Mouse (Mus musculus): ENCODE measurements at regions not wholly inside any gene's neighbourhood (a gene's known extent, or its start where the extent isn't known, plus 50 kb on each side); places are given as distances from the start of the nearest gene placed in this dataset.

- peak; percentile 18 to 48 for DNase-seq
These were observed 56.5 kb downstream of the Tmsb4x start for GRCm38 (mm10) chrX:167152611-167153010.

DNA sequence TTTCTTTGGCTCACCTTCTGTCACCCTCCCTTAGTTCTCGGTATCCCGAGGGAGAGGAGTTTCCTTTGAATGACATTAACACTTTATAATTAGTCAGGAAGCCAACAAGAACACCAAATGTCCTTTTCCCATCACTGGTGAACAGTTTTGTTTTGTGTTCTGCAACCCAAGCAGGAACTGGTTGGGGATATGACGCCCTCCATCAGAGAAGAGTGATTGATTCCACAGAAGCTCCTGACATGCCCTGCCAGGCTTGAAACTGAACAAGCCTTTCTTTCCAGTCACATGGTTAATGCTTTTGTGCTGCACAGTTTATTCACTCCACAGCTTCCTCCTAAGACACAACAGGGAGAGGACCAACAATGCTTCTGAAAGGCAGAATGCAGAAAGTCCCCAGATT, 57.8 kb downstream of the Tmsb4x start:
- no peak for DNase-seq

DNA sequence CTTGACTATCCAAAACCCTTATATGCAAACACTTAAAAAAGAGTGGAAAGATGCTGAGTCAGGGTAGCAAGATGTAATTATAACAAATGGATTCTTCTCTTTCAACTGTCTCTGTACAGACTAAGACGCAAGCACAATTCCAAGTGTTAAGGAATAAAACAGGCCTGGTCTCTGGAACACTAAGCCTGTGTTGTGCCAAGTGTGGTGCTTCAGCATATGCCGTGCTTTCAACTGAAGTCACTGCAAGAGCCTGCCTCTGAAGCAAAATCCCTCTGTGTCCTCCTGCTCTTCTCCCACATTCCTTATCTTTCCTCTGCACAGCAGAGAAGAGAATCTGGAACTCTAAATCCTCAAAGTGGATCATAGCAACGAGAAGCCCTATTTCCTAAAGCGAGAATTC, 59.7 kb downstream of the Tmsb4x start:
- no peak for DNase-seq

DNA sequence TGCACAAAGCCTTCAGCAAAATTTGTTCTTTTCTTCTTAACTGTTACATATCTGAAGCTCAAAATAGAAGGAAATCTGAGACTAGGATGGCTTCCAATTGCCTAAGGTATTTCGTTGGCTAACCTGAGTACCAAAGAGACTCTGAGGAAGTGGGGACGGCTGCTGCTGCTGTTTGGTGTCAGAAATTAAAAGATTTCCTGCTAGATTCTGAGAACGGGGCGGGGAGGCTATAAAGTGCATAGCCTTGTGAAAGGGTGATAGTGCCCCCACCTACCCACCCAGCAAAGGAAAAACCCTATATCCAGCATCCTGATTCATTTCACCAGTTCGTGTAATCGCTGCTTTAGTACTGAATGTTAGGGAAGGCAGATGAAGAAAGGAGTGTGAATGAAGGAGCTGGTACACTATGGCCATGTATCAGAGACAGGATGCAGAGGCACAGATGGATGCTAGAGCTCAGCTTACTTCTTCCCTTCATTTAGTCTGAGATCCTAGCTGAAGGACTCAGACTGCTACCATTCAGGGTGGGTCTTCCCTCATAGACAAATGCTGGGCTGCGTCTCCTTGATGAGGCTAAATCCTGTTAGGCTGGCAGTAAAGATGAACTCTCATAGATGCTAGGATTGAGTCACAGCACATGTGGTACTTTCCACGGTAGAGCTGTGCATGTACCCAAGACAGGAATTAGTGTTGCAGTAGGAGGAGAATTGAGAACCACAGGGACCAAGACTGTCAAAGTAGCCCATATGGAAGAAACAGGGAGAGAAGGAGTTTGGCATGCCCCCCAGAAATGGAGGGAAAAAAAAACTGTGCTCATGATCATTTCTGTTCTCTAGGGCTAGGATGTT, 62.4 kb downstream of the Tmsb4x start:
- DNase-seq = no peak

GRCm38 (mm10) chrX:167145508-167146182, 63.5 kb downstream of the Tmsb4x start:
- DNase-seq = no peak

DNA sequence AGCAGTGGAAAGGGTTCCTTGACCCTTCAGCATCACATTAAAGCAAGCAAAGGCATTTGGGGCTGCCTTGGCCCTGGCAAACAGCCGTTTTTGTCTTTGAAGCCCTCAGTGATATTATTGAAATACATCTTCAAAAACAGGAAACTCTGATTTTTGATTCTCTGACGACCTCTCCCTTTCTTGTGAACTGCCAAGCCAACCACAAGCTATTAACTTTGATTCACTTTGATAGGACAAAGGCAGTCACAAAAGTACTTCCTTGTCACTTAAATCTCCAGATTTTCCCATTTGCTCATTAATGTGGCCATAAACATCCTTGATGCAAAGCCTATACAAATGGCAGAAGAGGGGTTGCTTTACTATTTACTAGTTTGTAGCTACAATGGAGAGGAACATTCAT, 70.0 kb downstream of the Tmsb4x start:
- DNase-seq = no peak

DNA sequence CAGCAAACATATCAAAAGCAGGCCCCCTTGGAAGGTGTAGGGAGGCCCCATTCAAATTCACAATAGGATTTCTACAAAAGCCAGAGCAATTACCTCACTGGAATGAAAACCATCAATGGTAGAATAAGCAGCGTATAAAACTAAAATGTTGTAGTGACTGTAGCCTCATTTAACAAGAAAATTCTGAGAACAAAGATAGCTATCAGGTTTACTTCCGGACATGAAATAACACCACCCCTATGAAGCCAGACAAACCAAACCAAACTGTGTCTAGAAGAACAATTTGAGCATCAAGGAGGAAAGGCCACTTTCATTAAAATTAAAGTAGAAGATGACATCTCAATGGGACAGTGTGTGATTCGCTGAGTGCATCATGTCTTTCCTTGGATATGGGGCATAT, 74.9 kb downstream of the Tmsb4x start:
- DNase-seq = no peak

- DNase-seq = peak; percentile 9 to 14
These were observed 76.1 kb downstream of the Tmsb4x start for GRCm38 (mm10) chrX:167132989-167133395.

GRCm38 (mm10) chrX:167131317-167131716, 77.8 kb downstream of the Tmsb4x start:
- DNase-seq = no peak

GRCm38 (mm10) chrX:167130601-167131000, 78.5 kb downstream of the Tmsb4x start:
- DNase-seq = no peak

DNA sequence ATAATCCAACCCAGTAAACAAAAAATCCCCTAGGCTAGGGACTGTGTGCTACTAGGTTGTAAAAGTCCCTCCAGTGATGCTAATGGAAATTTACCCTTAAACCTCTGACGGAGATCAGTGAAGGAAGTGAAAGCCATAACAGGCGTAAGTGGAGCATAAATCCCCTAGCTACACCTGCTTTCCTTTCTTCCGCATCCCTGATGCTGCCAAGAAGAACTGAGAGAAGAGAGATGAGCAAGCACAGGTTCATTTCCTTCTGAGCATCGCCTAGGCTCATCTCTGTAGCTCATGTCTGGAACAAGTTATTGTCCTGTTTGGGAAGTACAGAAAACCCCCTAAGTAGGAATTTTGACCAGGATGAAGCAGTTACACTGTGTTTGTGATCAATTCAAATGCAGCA, 89.8 kb downstream of the Tmsb4x start:
- DNase-seq = no peak

GRCm38 (mm10) chrX:167115096-167115495, 94.0 kb downstream of the Tmsb4x start:
- DNase-seq = no peak

GRCm38 (mm10) chrX:167111059-167111871, 97.8 kb downstream of the Tmsb4x start:
- DNase-seq = no peak

DNA sequence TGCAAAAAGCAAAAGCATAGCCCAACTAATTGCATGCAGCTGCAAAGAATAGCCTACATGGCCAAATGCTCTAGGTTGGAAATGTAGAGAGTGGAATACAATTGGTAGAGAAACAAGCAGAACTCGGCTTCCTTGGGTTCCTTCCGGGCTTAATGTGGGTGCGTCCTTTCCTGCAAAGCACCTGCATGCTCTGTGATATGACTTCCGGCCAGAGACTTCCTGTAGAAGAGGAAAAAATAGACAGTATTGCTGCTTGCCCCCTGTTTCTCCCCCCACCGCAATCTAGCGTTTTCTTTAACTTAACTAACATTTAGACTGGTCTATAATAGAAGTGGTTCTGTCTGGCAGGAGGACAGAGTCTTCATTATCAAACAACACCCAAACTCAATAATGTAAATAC, 100.8 kb downstream of the Tmsb4x start:
- no peak for DNase-seq

DNA sequence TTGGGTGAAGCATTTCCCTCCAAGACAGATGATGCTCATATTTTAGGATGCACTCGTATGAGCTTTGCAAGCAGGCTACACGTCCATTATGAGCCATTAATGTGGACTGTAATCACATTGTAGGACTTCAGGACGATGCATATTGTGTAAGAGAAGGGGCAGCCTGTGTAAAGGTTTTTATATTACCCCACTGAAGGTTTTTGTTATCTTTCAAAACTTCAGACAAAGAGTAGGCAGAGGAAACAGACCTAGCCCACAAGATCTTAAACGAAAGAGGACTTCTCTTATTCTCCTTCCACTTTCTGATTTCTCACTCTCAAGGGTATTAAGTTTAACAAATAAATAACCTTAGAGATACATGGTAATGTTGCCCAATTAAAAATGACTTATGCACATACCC, 101.6 kb downstream of the Tmsb4x start:
- no peak for DNase-seq

DNA sequence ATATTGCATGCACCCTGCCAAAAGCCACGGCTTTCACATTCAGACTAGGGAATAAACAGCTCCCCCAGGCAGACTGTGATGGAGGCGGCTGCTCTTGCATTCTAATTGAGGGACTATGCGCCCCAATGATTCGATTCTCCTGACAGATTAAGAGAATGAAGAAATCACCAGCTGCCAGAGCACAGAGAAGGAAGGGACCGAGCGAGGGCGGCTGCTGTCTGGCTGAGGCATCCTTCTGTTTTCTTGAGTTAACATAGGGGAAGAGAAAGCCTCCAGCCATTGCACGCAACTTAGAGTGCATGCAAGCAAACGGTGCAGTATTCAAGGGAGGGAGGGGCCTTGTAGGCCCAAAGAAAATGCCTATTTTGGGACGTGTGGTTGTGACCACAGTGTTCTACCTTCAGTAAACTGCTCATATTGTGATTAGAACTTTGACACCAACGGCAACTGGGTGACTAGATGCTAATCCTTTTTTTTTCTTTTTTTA, 103.1 kb downstream of the Tmsb4x start:
- no peak for DNase-seq

DNA sequence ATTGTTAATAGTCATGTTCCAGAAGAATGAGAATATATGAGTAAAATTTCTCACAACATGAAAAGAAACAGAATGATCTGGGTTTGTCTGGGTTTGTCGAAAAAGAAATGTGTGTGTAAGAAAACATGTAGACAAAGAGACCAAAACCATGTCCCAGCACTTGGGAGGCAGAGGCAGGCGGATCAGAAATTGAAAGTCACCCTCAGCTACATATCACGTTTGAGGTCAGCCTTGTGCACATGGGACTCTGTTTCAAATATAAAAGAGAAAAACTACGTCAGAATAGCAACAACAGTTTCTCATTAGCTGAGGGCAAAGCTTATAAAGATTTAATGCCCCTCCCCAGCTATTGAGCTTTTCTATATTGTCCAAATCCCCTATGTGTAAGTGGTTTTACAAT, 103.8 kb downstream of the Tmsb4x start:
- no peak for DNase-seq

- no peak for DNase-seq
These were observed 104.9 kb downstream of the Tmsb4x start for GRCm38 (mm10) chrX:167104247-167104621.

DNA sequence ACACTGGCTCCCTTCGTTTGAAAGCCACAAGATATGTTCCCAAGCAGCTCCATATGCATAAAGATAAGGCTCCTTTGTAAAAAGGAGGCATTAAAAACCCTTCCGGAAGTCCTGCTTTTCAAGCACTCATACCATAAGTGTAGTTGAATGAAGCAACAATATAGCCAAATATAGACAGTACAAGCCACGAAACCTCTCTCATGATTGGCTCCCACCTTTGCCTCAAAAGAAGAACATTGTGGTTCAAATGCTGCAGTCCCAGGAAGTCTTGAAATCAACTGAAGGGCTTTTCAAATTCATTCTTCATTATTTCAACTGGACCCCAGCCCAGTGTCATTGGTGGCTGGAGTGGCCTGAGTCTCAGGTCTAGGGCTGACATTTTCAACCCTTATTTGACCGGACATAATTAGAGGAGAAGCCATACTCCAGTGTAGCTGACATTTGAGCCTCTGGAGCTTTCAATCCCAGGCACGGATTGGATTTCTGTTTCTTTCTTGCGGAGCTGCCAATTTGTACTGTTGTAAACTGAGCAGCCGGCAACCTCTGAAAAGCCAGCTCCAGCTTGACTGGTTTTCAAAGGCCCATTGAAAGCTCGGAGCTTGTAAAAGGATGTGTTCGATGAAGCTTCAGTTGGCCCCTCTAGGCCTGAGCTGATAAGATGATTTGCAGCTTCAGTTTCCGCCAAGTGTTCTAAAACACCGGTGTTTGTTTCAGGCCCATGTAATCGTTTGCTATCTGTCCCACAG, 105.4 kb downstream of the Tmsb4x start:
- no peak for DNase-seq

GRCm38 (mm10) chrX:167101929-167102328, 107.2 kb downstream of the Tmsb4x start:
- no peak for DNase-seq

GRCm38 (mm10) chrX:167099411-167099810, 109.7 kb downstream of the Tmsb4x start:
- no peak for DNase-seq

DNA sequence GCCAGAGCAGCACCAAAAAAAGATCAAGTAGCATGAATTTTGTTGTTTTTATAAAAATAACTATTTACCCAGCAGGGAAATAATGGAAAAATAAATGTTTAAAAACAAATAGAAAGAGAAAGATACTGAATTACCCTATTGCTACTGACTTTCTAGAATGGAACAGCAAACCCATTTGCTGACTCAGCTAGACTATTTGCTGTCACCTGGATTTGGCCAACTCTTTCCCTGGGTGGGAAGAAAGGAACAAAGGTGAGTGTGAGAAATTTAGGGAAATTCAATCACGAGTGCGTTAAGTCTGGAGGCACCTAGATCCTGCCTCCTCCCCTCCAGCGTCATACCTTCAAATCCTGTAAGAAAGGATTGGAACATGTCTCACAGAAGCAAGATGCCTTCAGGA, 110.2 kb downstream of the Tmsb4x start:
- DNase-seq = no peak
